Mouse (Mus musculus): ENCODE data around the gene Hnf4a. TPM values are rescaled to one million over a fixed set of nuclear protein-coding genes. Genes with fewer than 3 reads are reported as not detected.

Hnf4a gene
- total and polyA plus RNA-seq, 2 experiments from 2014 or later, result 0.05 TPM; not detected in 1

- Histone ChIP-seq H3K36me3 (ENCODE audit: insufficient read depth, low read length) (peaks cover 64% of the 10 kb centered on the region), H3K4me1 (ENCODE audit: insufficient read depth, low read length) (no peaks in the 10 kb centered on the region), H3K4me3 (ENCODE audit: low read length) (no peak overlapping the region), H3K4me2 (ENCODE audit: low read depth, low read length) (no peak overlapping the region), H3K9ac (replicated peaks; ENCODE audit: low read length) (no peak overlapping the region), H3K27me3 (ENCODE audit: insufficient read depth, low read length) (no peaks in the 10 kb centered on the region), H3K27ac (no peak overlapping the region), H3K9me3 (ENCODE audit: low read length) (no peaks in the 10 kb centered on the region)
- 94% methylated on average over 4 of the region's 4 CpGs for WGBS
- ATAC-seq (no peak), DNase-seq (ENCODE audit: low spot score) (no peak)
- TF ChIP-seq CTCF (IDR thresholded peaks at IDR 0.05; ENCODE audit: low read depth), result no peak; the same call in 1 of the 2 replicates
These were observed 107.4 kb downstream of the Hnf4a start for GRCm38 (mm10) chr2:163613990-163614389.

GRCm38 (mm10) chr2:163615401-163615800 lies 108.8 kb downstream of the Hnf4a start:
- no peak for ATAC-seq
- DNase-seq (ENCODE audit: low spot score), result no peak
- Histone ChIP-seq H3K4me2 (ENCODE audit: low read depth, low read length) (no peak overlapping the region), H3K4me1 (ENCODE audit: insufficient read depth, low read length) (no peaks in the 10 kb centered on the region), H3K27me3 (ENCODE audit: insufficient read depth, low read length) (no peaks in the 10 kb centered on the region), H3K9ac (replicated peaks; ENCODE audit: low read length) (no peak overlapping the region), H3K36me3 (ENCODE audit: insufficient read depth, low read length) (peaks cover 74% of the 10 kb centered on the region), H3K27ac (no peak overlapping the region), H3K9me3 (ENCODE audit: low read length) (no peaks in the 10 kb centered on the region), H3K4me3 (ENCODE audit: low read length) (no peak overlapping the region)
- WGBS, result 89% methylated on average over 9 of the region's 9 CpGs
- no peak for TF ChIP-seq CTCF (IDR thresholded peaks at IDR 0.05; ENCODE audit: low read depth)

- Histone ChIP-seq H3K4me3 (ENCODE audit: low read length) (no peak overlapping the region), H3K9ac (replicated peaks; ENCODE audit: low read length) (no peak overlapping the region), H3K27ac (no peak overlapping the region), H3K9me3 (ENCODE audit: low read length) (no peaks in the 10 kb centered on the region), H3K4me2 (ENCODE audit: low read depth, low read length) (no peak overlapping the region), H3K27me3 (ENCODE audit: insufficient read depth, low read length) (no peaks in the 10 kb centered on the region), H3K36me3 (ENCODE audit: insufficient read depth, low read length) (peaks cover 70% of the 10 kb centered on the region), H3K4me1 (ENCODE audit: insufficient read depth, low read length) (no peaks in the 10 kb centered on the region)
- TF ChIP-seq CTCF (IDR thresholded peaks at IDR 0.05; ENCODE audit: low read depth), result no peak
- ATAC-seq (no peak), DNase-seq (ENCODE audit: low spot score) (no peak)
- WGBS, result 87% methylated on average over 4 of the region's 4 CpGs
These were observed 109.5 kb downstream of the Hnf4a start for GRCm38 (mm10) chr2:163615906-163616651.

DNA sequence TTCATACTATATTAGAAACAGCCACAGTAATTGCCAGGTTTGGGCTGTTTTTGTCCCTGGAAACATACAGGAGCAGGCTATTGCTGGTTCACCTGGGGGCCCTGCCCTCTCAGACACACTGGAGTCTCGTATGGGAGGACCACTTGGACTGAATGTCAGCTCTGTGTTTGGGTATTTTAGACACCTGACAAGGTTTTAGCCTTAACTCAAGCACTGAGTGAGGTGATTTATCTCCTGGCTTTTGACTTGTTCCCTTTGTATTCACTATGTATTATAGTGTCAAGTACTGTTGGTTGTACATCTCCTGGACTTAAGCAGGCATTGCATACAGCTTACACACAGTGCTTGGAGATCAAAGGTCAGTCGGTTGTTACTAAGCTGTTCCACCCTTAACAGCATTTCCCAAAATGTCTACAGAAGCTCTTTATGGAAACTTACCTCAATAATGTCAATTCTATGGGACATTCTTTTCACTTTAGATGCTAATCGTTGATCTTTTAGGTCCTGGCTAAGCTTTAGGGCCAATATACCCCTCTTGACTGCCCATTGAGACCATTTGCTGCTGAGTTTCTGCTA lies 110.1 kb downstream of the Hnf4a start:
- ATAC-seq (no peak), DNase-seq (ENCODE audit: low spot score) (no peak)
- Histone ChIP-seq H3K9me3 (ENCODE audit: low read length) (no peaks in the 10 kb centered on the region), H3K27me3 (ENCODE audit: insufficient read depth, low read length) (no peaks in the 10 kb centered on the region), H3K4me2 (ENCODE audit: low read depth, low read length) (no peak overlapping the region), H3K27ac (no peak overlapping the region), H3K9ac (replicated peaks; ENCODE audit: low read length) (no peak overlapping the region), H3K36me3 (ENCODE audit: insufficient read depth, low read length) (peaks cover 66% of the 10 kb centered on the region), H3K4me3 (ENCODE audit: low read length) (no peak overlapping the region), H3K4me1 (ENCODE audit: insufficient read depth, low read length) (no peaks in the 10 kb centered on the region)
- 85% methylated on average over 3 of the region's 3 CpGs for WGBS
- TF ChIP-seq CTCF (IDR thresholded peaks at IDR 0.05; ENCODE audit: low read depth), result no peak

DNA sequence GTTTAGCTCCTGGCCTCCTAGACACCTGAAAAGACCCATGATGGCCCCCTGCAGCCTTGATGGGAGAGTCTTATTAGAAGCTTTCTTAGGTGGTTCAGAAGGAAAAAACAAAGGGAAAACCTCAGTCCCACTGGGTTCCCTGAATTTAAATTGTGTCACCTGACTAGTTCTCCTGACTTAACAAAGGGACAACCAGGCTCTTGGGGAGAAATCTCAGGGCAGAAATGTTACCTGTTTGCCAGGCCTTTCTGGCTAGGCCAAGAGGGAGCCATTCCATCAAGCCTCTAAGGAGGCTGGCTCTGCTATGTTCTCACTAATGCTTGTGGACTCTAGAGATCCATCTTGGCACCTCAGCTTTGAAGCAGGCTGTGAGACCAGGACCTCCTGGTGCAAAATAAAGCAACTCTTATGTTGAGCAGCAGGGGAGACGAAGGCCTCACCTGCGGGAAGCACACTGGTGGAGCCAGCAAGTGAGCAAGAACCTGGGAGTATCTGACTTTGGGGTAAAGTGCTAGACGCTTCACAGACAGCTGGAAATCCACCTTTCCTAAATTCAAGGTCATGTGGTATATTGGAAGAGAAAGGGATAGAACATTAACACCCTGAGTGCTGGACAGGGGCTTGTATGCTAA lies 110.7 kb downstream of the Hnf4a start:
- no peak overlapping the region for H3K4me3 ChIP-seq (ENCODE audit: low read length)
- no peaks in the 10 kb centered on the region for H3K4me1 ChIP-seq (ENCODE audit: insufficient read depth, low read length)
- no peak overlapping the region for H3K4me2 ChIP-seq (ENCODE audit: low read depth, low read length)
- no peaks in the 10 kb centered on the region for H3K27me3 ChIP-seq (ENCODE audit: insufficient read depth, low read length)
- TF ChIP-seq CTCF (IDR thresholded peaks at IDR 0.05; ENCODE audit: low read depth), result no peak
- H3K36me3 ChIP-seq (ENCODE audit: insufficient read depth, low read length), result peaks cover 65% of the 10 kb centered on the region
- H3K9ac ChIP-seq (replicated peaks; ENCODE audit: low read length), result no peak overlapping the region
- DNase-seq (ENCODE audit: low spot score), result no peak
- H3K9me3 ChIP-seq (ENCODE audit: low read length), result no peaks in the 10 kb centered on the region
- 76% methylated on average over 3 of the region's 3 CpGs for WGBS
- H3K27ac ChIP-seq, result no peak overlapping the region
- ATAC-seq, result no peak

- 87% methylated on average over 4 of the region's 4 CpGs for WGBS
- no peak for ATAC-seq
- peaks cover 66% of the 10 kb centered on the region for H3K36me3 ChIP-seq (ENCODE audit: insufficient read depth, low read length)
- no peak for DNase-seq (ENCODE audit: low spot score)
- no peak for TF ChIP-seq CTCF (IDR thresholded peaks at IDR 0.05; ENCODE audit: low read depth)
- H3K27me3 ChIP-seq (ENCODE audit: insufficient read depth, low read length), result no peaks in the 10 kb centered on the region
- H3K27ac ChIP-seq, result no peak overlapping the region
- H3K4me1 ChIP-seq (ENCODE audit: insufficient read depth, low read length), result no peaks in the 10 kb centered on the region
- no peak overlapping the region for H3K9ac ChIP-seq (replicated peaks; ENCODE audit: low read length)
- no peaks in the 10 kb centered on the region for H3K9me3 ChIP-seq (ENCODE audit: low read length)
- H3K4me2 ChIP-seq (ENCODE audit: low read depth, low read length), result no peak overlapping the region
- H3K4me3 ChIP-seq (ENCODE audit: low read length), result no peak overlapping the region
These were observed 111.3 kb downstream of the Hnf4a start for GRCm38 (mm10) chr2:163617874-163618273.
